Mouse (Mus musculus) thymus, adult 2 months (tissue): ENCODE data around the gene Sfswap. TPM values are rescaled to one million over a fixed set of nuclear protein-coding genes. Genes with fewer than 3 reads are reported as not detected.
A peak's percentile ranks its signal among the peaks of the same experiment; 100 is the strongest.
"Not testable (repeated sequence)": the region's sequence is repeated elsewhere in the genome, so short reads cannot be mapped to it uniquely, and the experiment has no call there.

Experiments used
- DNase-seq: peaks from one replicate; pipeline ENCODE4 v3.0.0; 2021
- H3K27ac ChIP-seq: fragments of 200-500 bp; 2 replicates; pipeline ENCODE4 v1.5.1; 2012; ENCODE audit warnings: low read length, control low read depth; ENCODE audit not compliant: control insufficient read depth, insufficient read depth
- H3K27me3 ChIP-seq: fragments of 200-500 bp; 2 replicates; pipeline ENCODE4 v1.6.1; 2012; ENCODE audit warnings: mild to moderate bottlenecking, low read length, moderate library complexity, mixed read lengths; ENCODE audit not compliant: control insufficient read depth, insufficient read depth
- H3K36me3 ChIP-seq: fragments of 200-500 bp; 2 replicates; pipeline ENCODE4 v1.6.1; 2012; ENCODE audit warnings: mild to moderate bottlenecking, low read length, moderate library complexity; ENCODE audit not compliant: control insufficient read depth, insufficient read depth
- H3K4me1 ChIP-seq: fragments of 200-500 bp; replicated peaks from 2 replicates; pipeline ENCODE4 v1.6.1; 2012; ENCODE audit warnings: low read length; ENCODE audit not compliant: control insufficient read depth, insufficient read depth
- H3K4me3 ChIP-seq: fragments of 200-500 bp; 2 replicates; pipeline ENCODE4 v1.5.1; 2012; ENCODE audit warnings: mild to moderate bottlenecking, low read length, control low read depth, moderate library complexity; ENCODE audit not compliant: control insufficient read depth, insufficient read depth
- CTCF ChIP-seq: fragments of 200-500 bp; IDR thresholded peaks from 2 replicates; pipeline ENCODE4 v1.5.1; 2012; ENCODE audit warnings: mild to moderate bottlenecking, control low read depth, low read length, moderate library complexity, borderline replicate concordance; ENCODE audit not compliant: control insufficient read depth, poor library complexity, insufficient read depth; ENCODE audit errors: extremely low read depth
- POLR2A ChIP-seq: fragments of 200-500 bp; IDR thresholded peaks from 2 replicates; pipeline ENCODE4 v1.6.1; 2012; ENCODE audit warnings: mild to moderate bottlenecking, low read length, control low read depth, moderate library complexity; ENCODE audit not compliant: control insufficient read depth, poor library complexity, insufficient read depth; ENCODE audit errors: extremely low read depth
- WGBS: fragments of 180-500 bp; shearing (Covaris S2); methylation state at CpG from one replicate; pipeline ENCODE4 v1.1.7; 2018; 5-methylcytosine and 5-hydroxymethylcytosine counted together
- polyA plus RNA-seq: library from polyadenylated mRNA; depleted of rRNA; stranded (reverse); fragments of >200 nt; gene quantifications from 2 replicates; pipeline ENCODE4 v1.2.3, GENCODE M21; 2012

Sfswap gene
- polyA plus RNA-seq, 1 experiment: 160 TPM

- H3K4me3 ChIP-seq: no peak overlapping the region
- H3K4me1 ChIP-seq: peaks cover 11% of the 10 kb centered on the region
- no peaks in the 10 kb centered on the region for H3K27me3 ChIP-seq
- no peak for TF ChIP-seq POLR2A
- no peak for TF ChIP-seq CTCF
- DNase-seq: no peak
- no peaks in the 10 kb centered on the region for H3K36me3 ChIP-seq
- no peak overlapping the region for H3K27ac ChIP-seq
- 75% methylated on average over 3 of the region's 3 CpGs for WGBS
These were observed 42.5 kb upstream of the Sfswap start for GRCm38 (mm10) chr5:129458541-129458940.

GRCm38 (mm10) chr5:129460798-129461476 is 40.1 kb upstream of the Sfswap start:
- Histone ChIP-seq H3K36me3 (no peaks in the 10 kb centered on the region), H3K4me3 (no peak overlapping the region), H3K4me1 (peaks cover 11% of the 10 kb centered on the region), H3K27me3 (no peaks in the 10 kb centered on the region), H3K27ac (no peak overlapping the region)
- TF ChIP-seq POLR2A: no peak
- no peak for TF ChIP-seq CTCF
- WGBS: 88% methylated on average over 11 of the region's 11 CpGs
- DNase-seq: no peak

- H3K4me1 ChIP-seq: peaks cover 11% of the 10 kb centered on the region
- not testable (repeated sequence) for H3K27ac ChIP-seq, H3K4me3 ChIP-seq, DNase-seq, H3K36me3 ChIP-seq, H3K27me3 ChIP-seq
- WGBS: 4% methylated on average over 9 of the region's 9 CpGs
These were observed 37.4 kb upstream of the Sfswap start for GRCm38 (mm10) chr5:129463648-129464047.

DNA sequence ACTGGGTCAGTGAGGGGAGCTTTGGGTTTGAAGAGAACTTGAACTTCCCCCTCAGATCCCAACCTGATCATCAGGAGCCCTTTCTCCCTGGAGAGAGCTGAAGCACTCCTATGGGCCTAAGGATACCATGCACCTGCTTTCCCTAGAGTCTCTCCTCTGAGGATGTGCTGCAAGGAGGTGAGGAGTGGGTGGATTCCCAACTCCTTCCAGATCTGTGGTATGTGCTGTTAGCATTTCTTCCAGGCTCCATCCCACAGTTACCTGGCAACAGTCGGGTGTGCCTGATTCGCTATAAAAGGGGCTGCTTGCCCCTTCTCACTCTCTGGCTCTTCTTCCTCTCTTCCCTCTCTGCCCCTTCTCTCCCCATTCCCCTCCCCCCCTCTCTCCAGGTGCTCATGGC is 35.2 kb upstream of the Sfswap start:
- H3K4me1 ChIP-seq: peaks cover 8% of the 10 kb centered on the region
- H3K27ac ChIP-seq: no peak overlapping the region
- no peak for DNase-seq
- TF ChIP-seq CTCF (no peak), POLR2A (no peak)
- no peaks in the 10 kb centered on the region for H3K36me3 ChIP-seq
- H3K4me3 ChIP-seq: no peak overlapping the region
- WGBS: 83% methylated on average over 2 of the region's 2 CpGs
- H3K27me3 ChIP-seq: no peaks in the 10 kb centered on the region

- Histone ChIP-seq H3K36me3 (no peaks in the 10 kb centered on the region), H3K4me1 (no peaks in the 10 kb centered on the region), H3K27ac (no peak overlapping the region), H3K4me3 (no peak overlapping the region), H3K27me3 (no peaks in the 10 kb centered on the region)
- no peak for TF ChIP-seq CTCF
- WGBS: 81% methylated on average over 3 of the region's 3 CpGs
- no peak for DNase-seq
These were observed 25.4 kb upstream of the Sfswap start for GRCm38 (mm10) chr5:129475532-129476045.

- Histone ChIP-seq H3K36me3 (no peaks in the 10 kb centered on the region), H3K4me3 (no peak overlapping the region), H3K27me3 (no peaks in the 10 kb centered on the region), H3K4me1 (no peaks in the 10 kb centered on the region), H3K27ac (no peak overlapping the region)
- DNase-seq: no peak
- 23% methylated on average over 10 of the region's 10 CpGs for WGBS
- TF ChIP-seq CTCF: no peak
- no peak for TF ChIP-seq POLR2A
These were observed 11.1 kb upstream of the Sfswap start for GRCm38 (mm10) chr5:129489879-129490278.

DNA sequence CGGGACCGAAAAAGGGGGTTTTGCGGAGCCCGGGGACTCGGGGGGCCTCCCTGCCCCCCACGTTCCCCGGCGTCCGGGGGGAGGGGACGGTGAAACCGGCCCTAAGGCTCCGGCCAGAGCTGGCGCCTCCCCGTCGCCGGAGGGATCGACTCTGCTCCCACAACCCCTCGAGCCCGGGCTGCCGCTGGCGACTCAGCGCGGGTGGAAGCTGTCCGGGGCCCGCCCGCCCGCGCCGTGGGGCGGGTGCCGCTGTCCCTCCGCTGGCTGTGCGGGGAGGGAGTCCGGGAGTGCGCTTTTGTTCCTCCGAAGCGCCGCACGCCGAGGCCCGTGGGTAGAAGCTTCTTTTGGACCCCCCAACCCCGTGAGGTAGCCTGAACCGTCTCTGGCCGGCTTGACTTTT is 650 bp downstream of the Sfswap start:
- Histone ChIP-seq H3K4me3 (peak overlapping the region; percentile 95), H3K4me1 (peaks cover 11% of the 10 kb centered on the region), H3K27me3 (no peaks in the 10 kb centered on the region), H3K36me3 (peaks cover 25% of the 10 kb centered on the region), H3K27ac (no peak overlapping the region)
- peak; percentile 17 for DNase-seq
- no peak for TF ChIP-seq CTCF
- TF ChIP-seq POLR2A: no peak
- under 1% methylated on average over 44 of the region's 44 CpGs for WGBS
